Mouse (Mus musculus) hindbrain, embryonic 16.5 days (tissue): ENCODE data around the gene P4ha1. TPM values are rescaled to one million over a fixed set of nuclear protein-coding genes. Genes with fewer than 3 reads are reported as not detected.
"Not testable (repeated sequence)": the region's sequence is repeated elsewhere in the genome, so short reads cannot be mapped to it uniquely, and the experiment has no call there.

Experiments used
- ATAC-seq: fragments of 200-750 bp; cut with Nextera tagmentation; 2 replicates; pipeline ENCODE4 v1.8.0; 2017; ENCODE audit warnings: moderate TSS enrichment, moderate library complexity
- H3K27ac ChIP-seq: fragments of 300-500 bp; sonication (generic); 2 replicates; pipeline ENCODE4 v1.5.1; 2014; ENCODE audit warnings: low read depth, mild to moderate bottlenecking, control low read depth, low read length, moderate library complexity
- H3K27me3 ChIP-seq: fragments of 300-500 bp; sonication (generic); replicated peaks from 2 replicates; pipeline ENCODE4 v1.6.1; 2014; ENCODE audit warnings: low read length; ENCODE audit not compliant: control insufficient read depth, insufficient read depth
- H3K36me3 ChIP-seq: fragments of 300-500 bp; sonication (generic); 2 replicates; pipeline ENCODE4 v1.6.1; 2014; ENCODE audit warnings: mild to moderate bottlenecking, low read length, moderate library complexity, mixed read lengths; ENCODE audit not compliant: control insufficient read depth, insufficient read depth
- H3K4me1 ChIP-seq: fragments of 300-500 bp; sonication (generic); 2 replicates; pipeline ENCODE4 v1.6.1; 2014; ENCODE audit warnings: low read depth, low read length; ENCODE audit not compliant: control insufficient read depth, insufficient read depth
- H3K4me2 ChIP-seq: fragments of 300-500 bp; sonication (generic); 2 replicates; pipeline ENCODE4 v1.6.1; 2014; ENCODE audit warnings: mild to moderate bottlenecking, low read length, control low read depth, moderate library complexity
- H3K4me3 ChIP-seq: fragments of 300-500 bp; sonication (generic); 2 replicates; pipeline ENCODE4 v1.5.1; 2014; ENCODE audit warnings: mild to moderate bottlenecking, low read length, control low read depth, moderate library complexity
- H3K9ac ChIP-seq: fragments of 300-500 bp; sonication (generic); 2 replicates; pipeline ENCODE4 v1.6.1; 2014; ENCODE audit warnings: low read depth, mild to moderate bottlenecking, control low read depth, low read length, moderate library complexity
- H3K9me3 ChIP-seq: fragments of 300-500 bp; sonication (generic); 2 replicates; pipeline ENCODE4 v1.6.1; 2014; ENCODE audit warnings: mild to moderate bottlenecking, low read length, moderate library complexity; ENCODE audit not compliant: control insufficient read depth
- WGBS: fragments of 180-500 bp; shearing (Covaris S2); extraction: QIAGEN DNeasy Blood & Tissue Kit; methylation state at CpG from one replicate; pipeline ENCODE4 v1.1.7; 2014; 5-methylcytosine and 5-hydroxymethylcytosine counted together
- polyA plus RNA-seq: library from polyadenylated mRNA; unstranded; fragments of >200 nt; fragmentation: Nextera tagmentation; extraction: Ambion mirVana; gene quantifications from 2 replicates; pipeline ENCODE4 v1.2.1, GENCODE M21; 2015

The P4ha1 gene
- polyA plus RNA-seq, 1 experiment from 2014 or later = 31.4 TPM

DNA sequence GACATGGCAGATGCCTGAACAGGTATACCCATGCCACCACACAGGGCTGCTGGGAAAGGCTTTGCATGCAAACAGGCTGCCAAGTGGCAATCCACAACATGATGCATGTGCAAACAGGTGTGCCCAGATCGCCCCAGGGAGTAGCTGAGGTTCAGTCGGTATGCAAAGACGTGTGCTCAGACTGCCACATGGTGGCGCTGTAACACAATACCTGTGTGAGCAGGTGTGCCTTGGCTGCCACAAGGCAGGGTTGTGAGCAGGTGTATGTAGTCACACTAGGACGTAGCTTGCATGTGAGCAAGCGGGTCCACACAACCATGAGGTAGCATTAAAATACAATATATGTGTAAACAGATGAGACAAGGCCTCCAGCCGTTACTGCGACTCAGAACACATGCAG is 34.0 kb upstream of the P4ha1 start:
- no peak for ATAC-seq
- H3K4me1 ChIP-seq = no peaks in the 10 kb centered on the region
- H3K9ac ChIP-seq = no peak overlapping the region
- H3K36me3 ChIP-seq = no peaks in the 10 kb centered on the region
- H3K4me3 ChIP-seq = no peak overlapping the region
- no peak overlapping the region for H3K27ac ChIP-seq
- 50% methylated on average over 8 of the region's 8 CpGs for WGBS
- no peaks in the 10 kb centered on the region for H3K27me3 ChIP-seq
- H3K9me3 ChIP-seq = no peaks in the 10 kb centered on the region
- no peak overlapping the region for H3K4me2 ChIP-seq

DNA sequence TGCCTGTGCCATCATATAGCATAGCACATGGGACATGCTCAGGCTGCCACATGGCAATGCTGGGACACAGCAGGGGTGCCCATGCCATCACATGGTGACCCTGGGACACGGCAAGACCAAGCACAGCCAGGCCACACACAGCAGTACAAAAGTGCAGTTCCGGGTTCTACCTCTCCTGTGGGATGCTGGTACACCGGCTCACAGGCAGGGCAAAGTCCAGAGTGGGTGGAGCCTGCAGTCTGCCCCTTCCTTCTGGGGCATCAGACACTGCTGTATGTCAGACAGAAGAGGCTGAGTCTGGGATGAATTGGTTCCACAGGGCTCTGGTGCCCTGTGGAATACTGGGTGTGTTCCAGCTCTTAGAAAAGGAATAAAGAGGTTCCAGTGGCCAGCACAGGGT is 31.6 kb upstream of the P4ha1 start:
- no peak for ATAC-seq

DNA sequence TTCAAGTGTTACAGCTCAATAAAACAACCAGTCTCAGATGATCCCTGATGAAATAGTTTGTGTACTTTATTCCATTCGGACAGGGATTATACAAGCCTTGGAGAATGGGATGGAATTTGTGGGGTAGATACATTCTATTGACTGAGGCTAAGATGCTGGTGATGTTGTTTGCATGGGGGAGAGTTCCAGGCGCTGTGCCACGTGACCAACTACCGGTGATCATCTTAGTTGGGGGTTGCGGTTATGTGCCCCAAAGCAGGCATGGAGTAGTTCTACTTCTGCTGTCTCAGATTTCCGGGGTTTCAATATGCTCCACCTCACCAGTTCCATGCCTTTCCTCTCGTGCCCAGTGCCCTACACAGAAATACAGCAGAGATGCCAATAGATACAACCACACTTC is 31.0 kb upstream of the P4ha1 start:
- 86% methylated on average over 7 of the region's 7 CpGs for WGBS
- Histone ChIP-seq H3K27ac (no peak overlapping the region), H3K9ac (no peak overlapping the region), H3K27me3 (no peaks in the 10 kb centered on the region), H3K4me3 (no peak overlapping the region), H3K9me3 (no peaks in the 10 kb centered on the region), H3K4me1 (no peaks in the 10 kb centered on the region), H3K4me2 (no peak overlapping the region), H3K36me3 (no peaks in the 10 kb centered on the region)
- ATAC-seq = no peak

More for the DNA sequence above, 31.6 kb upstream of the P4ha1 start:
- H3K27me3 ChIP-seq = no peaks in the 10 kb centered on the region
- H3K4me3 ChIP-seq = no peak overlapping the region
- H3K4me2 ChIP-seq = no peak overlapping the region
- WGBS = 57% methylated on average over 3 of the region's 3 CpGs
- no peaks in the 10 kb centered on the region for H3K4me1 ChIP-seq
- no peak overlapping the region for H3K9ac ChIP-seq
- no peak overlapping the region for H3K27ac ChIP-seq
- H3K9me3 ChIP-seq = no peaks in the 10 kb centered on the region
- no peaks in the 10 kb centered on the region for H3K36me3 ChIP-seq

DNA sequence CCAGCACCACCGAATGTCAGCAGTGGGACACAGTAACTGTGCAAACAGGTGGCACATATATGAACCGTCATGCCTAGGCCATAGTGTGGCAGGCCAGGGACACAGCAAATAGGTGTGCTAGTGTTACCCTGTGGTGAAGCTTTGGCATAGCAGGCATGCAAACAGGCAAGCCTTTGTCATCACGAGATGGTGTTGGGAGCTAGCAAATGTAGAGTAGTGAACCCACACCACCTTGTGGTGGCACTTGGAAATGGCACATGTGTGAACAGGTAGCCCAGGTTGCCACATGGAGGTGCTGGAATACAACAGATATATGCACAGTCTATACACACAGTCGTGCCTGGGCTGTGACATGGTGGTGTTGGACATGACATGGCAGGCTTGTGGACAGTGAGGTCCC is 30.5 kb upstream of the P4ha1 start:
- H3K36me3 ChIP-seq = no peaks in the 10 kb centered on the region
- no peaks in the 10 kb centered on the region for H3K4me1 ChIP-seq
- 30% methylated on average over 4 of the region's 4 CpGs for WGBS
- no peak overlapping the region for H3K27ac ChIP-seq
- H3K4me2 ChIP-seq = no peak overlapping the region
- H3K4me3 ChIP-seq = no peak overlapping the region
- H3K27me3 ChIP-seq = no peaks in the 10 kb centered on the region
- peak; percentile 66 for ATAC-seq
- no peak overlapping the region for H3K9ac ChIP-seq
- H3K9me3 ChIP-seq = no peaks in the 10 kb centered on the region

DNA sequence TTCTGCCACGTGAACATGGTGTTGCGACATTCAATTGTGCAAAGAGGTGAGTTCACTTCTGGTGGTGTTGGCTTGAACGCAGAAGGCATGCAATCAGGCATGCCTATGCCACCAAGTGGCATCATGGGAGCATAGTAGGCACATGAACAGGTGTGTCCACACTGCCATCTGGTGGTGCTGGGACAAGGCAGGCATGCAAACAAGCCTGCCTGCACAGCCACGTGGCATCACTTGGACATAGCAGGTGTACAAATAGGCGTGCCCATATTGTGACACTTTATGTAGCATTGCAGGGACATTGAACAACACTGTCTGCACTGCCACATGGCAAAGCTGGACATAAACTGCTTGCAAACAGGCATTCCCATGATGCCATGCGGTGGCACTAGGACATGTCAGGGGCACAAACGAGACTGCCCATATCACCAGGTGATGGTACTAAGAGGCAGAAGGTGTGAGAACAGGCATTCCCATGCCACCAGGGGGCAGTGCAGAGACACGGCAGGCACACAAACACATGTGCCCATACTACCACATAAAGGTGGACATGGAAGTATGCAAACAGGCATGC is 27.8 kb upstream of the P4ha1 start:
- no peak overlapping the region for H3K9ac ChIP-seq
- H3K36me3 ChIP-seq = no peaks in the 10 kb centered on the region
- ATAC-seq = peak; percentile 31; the same call in 1 of the 2 replicates
- no peak overlapping the region for H3K4me2 ChIP-seq
- no peak overlapping the region for H3K4me3 ChIP-seq
- H3K4me1 ChIP-seq = no peaks in the 10 kb centered on the region
- no peaks in the 10 kb centered on the region for H3K9me3 ChIP-seq
- H3K27me3 ChIP-seq = no peaks in the 10 kb centered on the region
- 60% methylated on average over 8 of the region's 8 CpGs for WGBS
- no peak overlapping the region for H3K27ac ChIP-seq

DNA sequence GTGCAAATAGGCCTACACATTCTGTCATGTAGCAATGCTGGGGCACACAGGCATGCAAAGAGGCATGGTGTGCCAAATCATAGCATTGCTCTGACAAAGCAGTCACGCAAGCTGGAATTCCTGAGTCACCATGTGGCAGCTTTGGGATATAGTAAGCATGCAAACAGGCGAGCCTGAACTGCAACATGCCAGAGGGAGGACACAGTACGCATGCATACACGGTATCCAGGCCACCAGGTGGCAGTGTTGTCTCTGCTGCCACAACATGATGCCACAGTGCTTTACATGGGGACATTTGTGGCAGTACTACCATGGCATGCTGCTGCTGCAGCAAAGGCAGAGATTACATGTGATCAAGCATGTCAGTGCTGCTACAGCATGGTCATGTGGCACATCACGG is 26.8 kb upstream of the P4ha1 start:
- ATAC-seq = peak; percentile 73
- Histone ChIP-seq H3K9me3 (no peaks in the 10 kb centered on the region), H3K36me3 (no peaks in the 10 kb centered on the region), H3K4me2 (no peak overlapping the region), H3K27me3 (no peaks in the 10 kb centered on the region), H3K27ac (no peak overlapping the region), H3K4me3 (no peak overlapping the region), H3K4me1 (no peaks in the 10 kb centered on the region), H3K9ac (no peak overlapping the region)
- 41% methylated on average over 5 of the region's 5 CpGs for WGBS

DNA sequence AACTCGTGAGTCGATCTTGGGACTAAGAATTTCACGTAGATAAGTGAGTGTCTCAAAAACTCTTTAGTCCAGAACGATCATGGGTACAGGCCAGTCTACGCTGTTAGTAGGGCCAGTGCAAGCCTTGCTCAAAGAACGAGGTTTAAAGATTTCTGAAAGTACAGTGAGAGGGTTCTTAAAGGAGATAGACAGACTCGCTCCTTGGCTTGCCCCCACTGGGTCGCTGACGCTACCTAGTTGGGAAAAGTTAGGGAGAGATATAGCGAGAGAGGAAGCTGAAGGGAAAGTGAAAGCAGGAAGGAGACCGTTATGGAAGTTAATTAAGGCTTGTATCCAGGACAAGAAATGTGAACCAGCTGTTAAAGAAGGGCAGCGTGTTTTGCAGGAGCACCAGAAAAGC is 20.4 kb upstream of the P4ha1 start:
- ATAC-seq = not testable (repeated sequence)

DNA sequence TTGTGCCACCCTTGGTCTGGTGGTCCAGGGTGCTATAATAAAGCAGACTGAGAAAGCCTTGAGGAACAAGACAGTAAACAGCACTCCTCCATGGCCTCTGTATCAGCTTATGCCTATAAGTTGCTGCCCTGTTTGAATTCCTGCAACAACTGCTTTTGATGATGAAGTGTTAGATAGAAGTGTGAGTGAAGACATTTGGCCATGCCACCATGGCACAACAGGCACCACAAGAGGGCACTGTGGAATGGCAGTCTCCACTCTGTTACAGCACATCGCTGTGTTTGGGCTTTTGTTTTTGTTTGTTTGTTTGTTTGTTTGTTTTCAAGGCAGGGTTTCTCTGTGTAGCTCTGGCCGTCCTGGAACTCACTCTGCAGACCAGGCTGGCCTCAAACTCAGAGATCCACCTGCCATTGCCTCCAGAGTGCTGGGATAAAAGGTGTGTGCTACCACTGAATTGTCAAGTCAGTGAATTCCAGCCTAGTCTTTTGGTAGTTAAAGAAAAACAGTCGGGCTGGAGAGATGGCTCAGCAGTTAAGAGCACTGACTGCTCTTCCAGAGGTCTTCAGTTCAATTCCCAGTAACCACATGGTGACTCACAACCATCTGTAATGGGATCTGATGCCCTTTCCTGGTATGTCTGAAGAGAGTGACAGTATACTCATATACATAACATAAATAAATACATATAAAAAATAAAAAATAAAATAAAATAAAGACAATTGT is 13.9 kb upstream of the P4ha1 start:
- Histone ChIP-seq H3K36me3 (no peaks in the 10 kb centered on the region), H3K9ac (no peak overlapping the region), H3K27me3 (no peaks in the 10 kb centered on the region), H3K27ac (no peak overlapping the region), H3K4me2 (no peak overlapping the region), H3K9me3 (no peaks in the 10 kb centered on the region), H3K4me1 (no peaks in the 10 kb centered on the region), H3K4me3 (no peak overlapping the region)
- 40% methylated on average over 3 of the region's 3 CpGs for WGBS
- no peak for ATAC-seq

More for the DNA sequence above, 20.4 kb upstream of the P4ha1 start:
- not testable (repeated sequence) for H3K27ac ChIP-seq, H3K4me1 ChIP-seq, H3K9ac ChIP-seq, H3K36me3 ChIP-seq, H3K4me2 ChIP-seq, H3K27me3 ChIP-seq, H3K9me3 ChIP-seq, H3K4me3 ChIP-seq
- 92% methylated on average over 12 of the region's 12 CpGs for WGBS

DNA sequence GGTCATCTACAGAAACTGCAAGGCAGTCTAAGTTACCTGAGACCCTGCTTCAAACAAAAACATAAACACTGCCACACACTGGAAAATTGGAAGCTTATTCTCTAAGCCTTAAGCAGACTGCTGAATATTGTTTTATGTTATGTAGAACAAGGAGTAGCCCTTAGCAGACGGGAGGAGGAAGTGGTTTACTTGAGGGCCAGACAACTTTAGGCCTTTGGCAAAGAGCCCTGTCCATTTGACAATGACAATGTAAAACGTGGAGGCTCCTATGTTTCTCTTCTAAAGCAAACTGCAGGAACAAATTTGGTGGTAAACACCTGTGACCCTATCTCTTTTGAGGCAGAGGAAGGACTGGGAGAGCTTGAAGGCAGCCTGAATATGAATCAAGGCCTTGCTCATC is 13.0 kb upstream of the P4ha1 start:
- H3K27me3 ChIP-seq = no peaks in the 10 kb centered on the region
- ATAC-seq = no peak
- H3K9me3 ChIP-seq = no peaks in the 10 kb centered on the region
- H3K4me1 ChIP-seq = no peaks in the 10 kb centered on the region
- H3K9ac ChIP-seq = no peak overlapping the region
- no peak overlapping the region for H3K27ac ChIP-seq
- H3K4me3 ChIP-seq = no peak overlapping the region
- WGBS = 55% methylated on average over 2 of the region's 2 CpGs
- H3K4me2 ChIP-seq = no peak overlapping the region
- no peaks in the 10 kb centered on the region for H3K36me3 ChIP-seq
